Mouse (Mus musculus): ENCODE data around the gene Eml2. TPM values are rescaled to one million over a fixed set of nuclear protein-coding genes. Genes with fewer than 3 reads are reported as not detected.

Eml2 gene
- polyA plus RNA-seq (2014; fragmentation: Nextera tagmentation; extraction: Ambion mirVana), result 1.4 and 2.0 TPM in 2 replicates

- Histone ChIP-seq H3K9me3 (ENCODE audit: control insufficient read depth, low read length) (no peaks in the 10 kb centered on the region), H3K4me1 (replicated peaks; ENCODE audit: control insufficient read depth, insufficient read depth, low read length) (peaks cover 5% of the 10 kb centered on the region; the same call in 1 of the 2 replicates), H3K4me3 (ENCODE audit: low read depth, low read length) (peak within 1 kb of the TSS; percentile 37), H3K27me3 (ENCODE audit: control insufficient read depth, insufficient read depth, low read length) (peaks cover 41% of the 10 kb centered on the region), H3K9ac (ENCODE audit: low read depth, low read length) (peak within 1 kb of the TSS; percentile 44), H3K4me2 (replicated peaks; ENCODE audit: low read depth, low read length) (peak within 1 kb of the TSS; percentile 60), H3K36me3 (ENCODE audit: control insufficient read depth, insufficient read depth, low read length) (no peaks in the 10 kb centered on the region), H3K27ac (ENCODE audit: low read depth, low read length) (0 out of 2 replicates have a peak within 1 kb of the TSS, but pooled peaks have one; percentile 32)
- DNase-seq (ENCODE audit: low spot score) (peak; percentile 77), ATAC-seq (ENCODE audit: low FRiP score) (peak; percentile 91)
- WGBS, result under 1% methylated on average over 30 of the region's 30 CpGs
These were observed at the start of gene Eml2 for GRCm38 (mm10) chr7:19175708-19176515. Gene Eml2, plus strand, starts transcription at chr7:19176421.

- H3K4me2 ChIP-seq (replicated peaks; ENCODE audit: low read depth, low read length), result no peak overlapping the region
- H3K27ac ChIP-seq (ENCODE audit: low read depth, low read length), result no peak overlapping the region
- DNase-seq (ENCODE audit: low spot score), result no peak
- H3K4me1 ChIP-seq (replicated peaks; ENCODE audit: control insufficient read depth, insufficient read depth, low read length), result 0 out of 2 replicates have a peak, but pooled peaks cover 5% of the 10 kb centered on the region
- ATAC-seq (ENCODE audit: low FRiP score), result no peak
- H3K9ac ChIP-seq (ENCODE audit: low read depth, low read length), result no peak overlapping the region
- no peaks in the 10 kb centered on the region for H3K27me3 ChIP-seq (ENCODE audit: control insufficient read depth, insufficient read depth, low read length)
- WGBS, result 91% methylated on average over 5 of the region's 5 CpGs
- no peak overlapping the region for H3K4me3 ChIP-seq (ENCODE audit: low read depth, low read length)
- no peaks in the 10 kb centered on the region for H3K36me3 ChIP-seq (ENCODE audit: control insufficient read depth, insufficient read depth, low read length)
- H3K9me3 ChIP-seq (ENCODE audit: control insufficient read depth, low read length), result no peaks in the 10 kb centered on the region
These were observed 48.5 kb upstream of the Eml2 start for GRCm38 (mm10) chr7:19127744-19128143.

- Histone ChIP-seq H3K36me3 (ENCODE audit: control insufficient read depth, insufficient read depth, low read length) (no peaks in the 10 kb centered on the region), H3K4me2 (replicated peaks; ENCODE audit: low read depth, low read length) (no peak overlapping the region), H3K9ac (ENCODE audit: low read depth, low read length) (no peak overlapping the region), H3K9me3 (ENCODE audit: control insufficient read depth, low read length) (no peaks in the 10 kb centered on the region), H3K4me3 (ENCODE audit: low read depth, low read length) (no peak overlapping the region), H3K4me1 (replicated peaks; ENCODE audit: control insufficient read depth, insufficient read depth, low read length) (0 out of 2 replicates have a peak, but pooled peaks cover 5% of the 10 kb centered on the region), H3K27ac (ENCODE audit: low read depth, low read length) (no peak overlapping the region), H3K27me3 (ENCODE audit: control insufficient read depth, insufficient read depth, low read length) (no peaks in the 10 kb centered on the region)
- ATAC-seq (ENCODE audit: low FRiP score) (no peak), DNase-seq (ENCODE audit: low spot score) (no peak)
- WGBS, result 95% methylated on average over 5 of the region's 5 CpGs
These were observed 46.8 kb upstream of the Eml2 start for GRCm38 (mm10) chr7:19129396-19129795.

- ATAC-seq (ENCODE audit: low FRiP score) (no peak), DNase-seq (ENCODE audit: low spot score) (peak; percentile 33)
- 36% methylated on average over 4 of the region's 4 CpGs for WGBS
- H3K9me3 ChIP-seq (ENCODE audit: control insufficient read depth, low read length), result no peaks in the 10 kb centered on the region
- H3K4me2 ChIP-seq (replicated peaks; ENCODE audit: low read depth, low read length), result peak overlapping the region; percentile 63
- H3K9ac ChIP-seq (ENCODE audit: low read depth, low read length), result 0 out of 2 replicates have a peak overlapping the region, but pooled peaks have one; percentile 37
- H3K4me3 ChIP-seq (ENCODE audit: low read depth, low read length), result 0 out of 2 replicates have a peak overlapping the region, but pooled peaks have one; percentile 38
- H3K4me1 ChIP-seq (replicated peaks; ENCODE audit: control insufficient read depth, insufficient read depth, low read length), result 0 out of 2 replicates have a peak, but pooled peaks cover 5% of the 10 kb centered on the region
- H3K36me3 ChIP-seq (ENCODE audit: control insufficient read depth, insufficient read depth, low read length), result no peaks in the 10 kb centered on the region
- H3K27ac ChIP-seq (ENCODE audit: low read depth, low read length), result peak overlapping the region; percentile 81
- H3K27me3 ChIP-seq (ENCODE audit: control insufficient read depth, insufficient read depth, low read length), result no peaks in the 10 kb centered on the region
These were observed 45.6 kb upstream of the Eml2 start for GRCm38 (mm10) chr7:19130657-19131056.

- Histone ChIP-seq H3K36me3 (ENCODE audit: control insufficient read depth, insufficient read depth, low read length) (no peaks in the 10 kb centered on the region), H3K4me3 (ENCODE audit: low read depth, low read length) (peak overlapping the region; percentile 38), H3K27ac (ENCODE audit: low read depth, low read length) (peak overlapping the region; percentile 81), H3K27me3 (ENCODE audit: control insufficient read depth, insufficient read depth, low read length) (no peaks in the 10 kb centered on the region), H3K9ac (ENCODE audit: low read depth, low read length) (peak overlapping the region; percentile 42; the same call in 1 of the 2 replicates), H3K9me3 (ENCODE audit: control insufficient read depth, low read length) (no peaks in the 10 kb centered on the region), H3K4me2 (replicated peaks; ENCODE audit: low read depth, low read length) (peak overlapping the region; percentile 63), H3K4me1 (replicated peaks; ENCODE audit: control insufficient read depth, insufficient read depth, low read length) (0 out of 2 replicates have a peak, but pooled peaks cover 5% of the 10 kb centered on the region)
- WGBS, result 1% methylated on average over 39 of the region's 39 CpGs
- ATAC-seq (ENCODE audit: low FRiP score), result peak; percentile 99
- peak; percentile 97 for DNase-seq (ENCODE audit: low spot score)
These were observed 44.8 kb upstream of the Eml2 start for GRCm38 (mm10) chr7:19131324-19131848.

- DNase-seq (ENCODE audit: low spot score) (no peak), ATAC-seq (ENCODE audit: low FRiP score) (no peak)
- Histone ChIP-seq H3K27ac (ENCODE audit: low read depth, low read length) (no peak overlapping the region), H3K9ac (ENCODE audit: low read depth, low read length) (no peak overlapping the region), H3K4me3 (ENCODE audit: low read depth, low read length) (no peak overlapping the region), H3K4me2 (replicated peaks; ENCODE audit: low read depth, low read length) (no peak overlapping the region), H3K4me1 (replicated peaks; ENCODE audit: control insufficient read depth, insufficient read depth, low read length) (0 out of 2 replicates have a peak, but pooled peaks cover 5% of the 10 kb centered on the region), H3K9me3 (ENCODE audit: control insufficient read depth, low read length) (no peaks in the 10 kb centered on the region), H3K36me3 (ENCODE audit: control insufficient read depth, insufficient read depth, low read length) (0 out of 2 replicates have a peak, but pooled peaks cover 3% of the 10 kb centered on the region), H3K27me3 (ENCODE audit: control insufficient read depth, insufficient read depth, low read length) (no peaks in the 10 kb centered on the region)
- 98% methylated on average over 13 of the region's 13 CpGs for WGBS
These were observed 40.1 kb upstream of the Eml2 start for GRCm38 (mm10) chr7:19136168-19136567.

GRCm38 (mm10) chr7:19136673-19137334, 39.4 kb upstream of the Eml2 start:
- Histone ChIP-seq H3K4me1 (replicated peaks; ENCODE audit: control insufficient read depth, insufficient read depth, low read length) (0 out of 2 replicates have a peak, but pooled peaks cover 2% of the 10 kb centered on the region), H3K9me3 (ENCODE audit: control insufficient read depth, low read length) (no peaks in the 10 kb centered on the region), H3K27ac (ENCODE audit: low read depth, low read length) (no peak overlapping the region), H3K9ac (ENCODE audit: low read depth, low read length) (no peak overlapping the region), H3K36me3 (ENCODE audit: control insufficient read depth, insufficient read depth, low read length) (0 out of 2 replicates have a peak, but pooled peaks cover 3% of the 10 kb centered on the region), H3K27me3 (ENCODE audit: control insufficient read depth, insufficient read depth, low read length) (no peaks in the 10 kb centered on the region), H3K4me2 (replicated peaks; ENCODE audit: low read depth, low read length) (no peak overlapping the region), H3K4me3 (ENCODE audit: low read depth, low read length) (no peak overlapping the region)
- WGBS, result 94% methylated on average over 38 of the region's 38 CpGs
- DNase-seq (ENCODE audit: low spot score) (no peak), ATAC-seq (ENCODE audit: low FRiP score) (no peak)

GRCm38 (mm10) chr7:19137380-19137779, 38.8 kb upstream of the Eml2 start:
- 47% methylated on average over 5 of the region's 5 CpGs for WGBS
- H3K4me3 ChIP-seq (ENCODE audit: low read depth, low read length), result no peak overlapping the region
- no peaks in the 10 kb centered on the region for H3K9me3 ChIP-seq (ENCODE audit: control insufficient read depth, low read length)
- H3K4me2 ChIP-seq (replicated peaks; ENCODE audit: low read depth, low read length), result no peak overlapping the region
- ATAC-seq (ENCODE audit: low FRiP score), result no peak
- H3K27me3 ChIP-seq (ENCODE audit: control insufficient read depth, insufficient read depth, low read length), result no peaks in the 10 kb centered on the region
- DNase-seq (ENCODE audit: low spot score), result peak; percentile 65
- H3K27ac ChIP-seq (ENCODE audit: low read depth, low read length), result no peak overlapping the region
- no peaks in the 10 kb centered on the region for H3K4me1 ChIP-seq (replicated peaks; ENCODE audit: control insufficient read depth, insufficient read depth, low read length)
- no peak overlapping the region for H3K9ac ChIP-seq (ENCODE audit: low read depth, low read length)
- H3K36me3 ChIP-seq (ENCODE audit: control insufficient read depth, insufficient read depth, low read length), result 0 out of 2 replicates have a peak, but pooled peaks cover 3% of the 10 kb centered on the region

Data from hindbrain, embryonic 11.5 days (tissue).